Mouse (Mus musculus) right cerebral cortex, postnatal 36 days (tissue): ENCODE measurements at regions not wholly inside any gene's neighbourhood (a gene's known extent, or its start where the extent isn't known, plus 50 kb on each side); places are given as distances from the start of the nearest gene placed in this dataset.

Experiments
- DNase-seq, 2 experiments: peaks; one replicate each; pipeline ENCODE4 v3.0.0; 2022; ENCODE audit warnings: low spot score in 2 of 2, mixed read lengths in 1 of 2

DNA sequence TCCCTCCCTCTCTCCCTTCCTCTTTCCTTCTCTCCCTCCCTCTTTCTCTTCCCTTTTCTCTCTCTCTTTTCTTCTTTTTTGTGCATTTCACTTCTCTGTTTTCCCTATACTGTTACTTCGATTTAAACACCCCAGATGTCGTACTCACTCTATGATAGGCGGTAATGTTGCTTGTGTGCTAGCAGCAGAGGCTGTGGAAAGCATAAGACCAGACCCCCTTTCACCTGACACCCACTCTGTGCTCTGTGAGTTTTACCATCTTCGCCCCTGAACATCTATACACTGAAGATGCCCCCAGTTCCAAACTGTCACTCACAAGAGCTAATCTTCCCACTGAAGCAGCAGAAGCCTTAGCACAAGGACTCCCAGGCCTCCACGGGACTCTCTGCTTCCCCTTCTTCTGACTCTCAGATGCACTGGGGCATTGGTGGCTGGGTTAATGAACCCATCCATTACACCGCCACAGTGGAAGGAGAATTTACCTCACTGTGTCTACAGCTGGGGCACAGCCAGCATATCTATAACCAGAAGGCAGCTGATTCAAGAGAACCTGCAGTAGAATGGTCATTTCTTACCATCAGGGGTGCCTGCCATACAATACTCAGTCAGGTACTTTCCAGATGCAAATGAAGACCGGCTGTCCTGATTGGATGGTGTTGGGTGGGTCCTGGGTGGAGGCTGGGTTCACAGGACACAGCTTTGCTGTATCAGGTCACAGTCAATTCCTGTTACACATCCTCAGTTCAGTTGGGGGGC lies 194.0 kb upstream of the Runx1 start:
- DNase-seq = no peak

DNA sequence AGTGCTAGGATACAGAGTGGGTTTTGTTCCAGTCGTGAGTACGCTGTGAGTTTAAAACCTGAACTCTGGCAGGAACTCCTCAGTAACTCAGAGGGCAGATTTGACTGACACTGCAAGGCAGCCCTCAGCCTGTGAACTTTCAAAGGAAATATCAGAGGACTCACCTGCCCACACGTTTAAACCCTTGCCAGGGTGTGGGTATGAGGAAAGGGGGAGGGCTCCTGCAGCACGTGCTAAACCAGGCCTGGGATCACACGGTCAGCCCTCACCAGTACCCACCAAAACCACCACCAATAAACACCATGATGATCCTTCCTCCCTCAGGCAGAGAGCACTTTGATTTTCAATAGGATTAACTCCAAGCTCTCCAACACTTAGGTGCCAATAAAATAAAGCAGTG lies 192.8 kb upstream of the Runx1 start:
- no peak for DNase-seq

DNA sequence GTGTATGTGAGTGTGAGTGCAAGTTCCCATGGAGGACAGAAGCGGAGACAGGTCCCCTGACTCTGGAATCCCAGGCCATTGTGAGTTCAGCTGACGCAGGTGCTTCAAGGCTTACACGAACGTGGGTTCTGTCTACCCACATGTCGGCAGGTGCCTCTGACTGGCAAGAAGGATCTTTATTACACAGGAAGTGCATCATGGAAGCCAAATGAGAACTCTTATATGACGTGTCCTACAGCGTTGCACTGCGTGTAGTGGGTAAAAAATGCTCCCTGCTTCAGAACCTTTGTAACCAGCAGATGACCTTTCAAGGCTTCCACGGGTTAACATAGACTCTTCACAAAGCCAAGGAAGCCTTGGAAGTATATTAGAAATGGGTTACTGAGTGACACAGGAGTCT lies 191.1 kb upstream of the Runx1 start:
- no peak for DNase-seq

DNA sequence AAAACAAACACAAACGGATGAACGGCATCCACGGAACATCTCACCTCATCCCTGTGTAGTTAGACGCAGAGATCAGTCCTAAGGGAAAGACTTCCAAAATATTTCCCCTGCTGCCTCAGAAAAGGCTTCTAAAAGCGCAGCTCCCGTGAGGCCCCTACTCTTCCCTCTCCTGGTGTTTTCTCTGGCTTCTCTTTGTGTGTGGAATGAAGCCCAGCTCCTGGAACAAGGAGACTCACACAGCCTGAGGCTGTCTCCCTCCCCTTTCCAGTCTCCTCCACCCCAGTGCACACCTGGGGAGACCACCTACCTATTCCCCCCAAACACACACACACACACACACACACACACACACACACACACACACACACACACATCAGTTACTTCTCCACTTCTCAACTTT lies 189.7 kb upstream of the Runx1 start:
- no peak for DNase-seq

DNA sequence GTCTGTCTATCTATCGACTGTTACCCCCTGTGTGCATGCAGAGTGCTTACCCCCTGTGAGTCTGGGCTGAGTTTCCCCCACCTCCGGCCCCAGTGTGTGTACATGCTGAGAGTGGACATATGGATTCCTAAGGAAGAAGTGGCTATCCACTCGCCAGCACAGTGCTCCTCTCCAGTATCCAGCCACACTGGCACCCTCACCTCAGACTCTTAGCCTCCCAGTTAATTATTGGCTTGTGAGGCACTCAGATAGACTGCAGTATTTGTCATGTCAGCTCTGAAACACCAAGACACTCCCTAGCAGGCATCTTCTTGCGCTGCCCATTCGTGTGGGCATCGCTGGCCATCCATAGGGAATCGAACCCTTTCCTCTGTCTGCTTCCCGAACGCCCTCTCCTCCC lies 189.0 kb upstream of the Runx1 start:
- DNase-seq = no peak

DNA sequence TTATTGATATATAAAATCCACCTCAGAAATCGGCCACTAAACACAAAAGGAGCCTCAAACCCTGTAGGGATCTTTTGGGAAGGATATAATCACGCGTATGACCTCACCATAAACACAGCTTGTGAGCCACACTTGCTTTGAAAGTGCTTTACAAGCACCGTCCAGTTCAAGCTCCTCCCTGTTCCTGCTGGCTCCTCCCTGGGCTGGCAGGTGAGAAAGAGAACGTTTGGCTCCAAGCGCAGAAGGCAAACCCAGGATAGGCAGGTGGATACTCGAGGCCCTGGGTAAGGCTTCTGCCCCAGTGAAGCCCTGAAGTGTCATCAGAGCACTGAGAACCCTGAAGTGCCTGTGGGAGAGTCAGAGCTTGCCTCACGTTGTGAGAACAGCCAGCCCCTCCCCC lies 187.9 kb upstream of the Runx1 start:
- DNase-seq = no peak

DNA sequence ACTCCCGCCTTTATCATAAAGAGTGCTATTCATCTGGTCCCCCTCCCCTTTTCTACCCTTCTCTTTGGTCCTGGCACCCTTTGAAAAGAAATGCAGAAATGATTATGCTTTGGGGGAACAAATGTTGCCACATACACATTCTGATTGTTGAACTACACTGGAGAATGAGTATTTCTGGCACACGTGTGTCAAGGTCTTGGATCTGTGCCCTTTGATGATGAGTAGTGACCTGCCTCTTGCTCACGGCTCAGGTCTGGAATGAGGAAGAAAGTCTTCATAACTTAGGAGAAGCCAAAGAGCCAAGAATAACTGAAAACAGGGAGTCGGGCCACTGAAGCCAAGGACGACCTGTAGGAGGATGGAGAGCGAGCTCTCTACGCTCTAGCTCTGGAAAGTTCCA lies 187.3 kb upstream of the Runx1 start:
- DNase-seq = no peak

- DNase-seq = no peak
These were observed 185.5 kb upstream of the Runx1 start for GRCm38 (mm10) chr16:93011474-93011873.

GRCm38 (mm10) chr16:93006321-93006984 lies 180.5 kb upstream of the Runx1 start:
- no peak for DNase-seq

DNA sequence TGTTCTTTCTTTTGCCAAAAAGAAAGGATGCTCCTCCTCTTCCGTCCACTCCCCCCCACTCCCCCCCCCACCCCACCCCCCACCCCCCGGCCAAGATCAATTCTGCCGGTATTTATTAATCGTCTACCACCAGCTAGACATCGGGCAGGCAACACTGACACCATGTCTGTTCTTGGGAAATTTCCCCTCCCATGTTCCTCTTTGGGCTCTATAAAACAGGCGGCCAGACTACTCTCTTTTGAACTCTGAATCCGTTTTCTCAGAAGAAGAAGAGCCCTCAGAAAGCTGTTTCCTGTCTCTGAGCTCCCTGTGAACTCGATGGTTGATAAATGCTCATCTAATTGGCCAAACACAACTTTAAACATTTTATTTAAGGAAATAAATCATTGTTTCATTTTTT lies 179.5 kb upstream of the Runx1 start:
- no peak for DNase-seq

- DNase-seq = no peak
These were observed 177.9 kb upstream of the Runx1 start for GRCm38 (mm10) chr16:93003830-93004229.

- no peak for DNase-seq
These were observed 172.7 kb upstream of the Runx1 start for GRCm38 (mm10) chr16:92998689-92999088.

GRCm38 (mm10) chr16:92997636-92998035 lies 171.7 kb upstream of the Runx1 start:
- DNase-seq = peak; percentile 7 to 11

DNA sequence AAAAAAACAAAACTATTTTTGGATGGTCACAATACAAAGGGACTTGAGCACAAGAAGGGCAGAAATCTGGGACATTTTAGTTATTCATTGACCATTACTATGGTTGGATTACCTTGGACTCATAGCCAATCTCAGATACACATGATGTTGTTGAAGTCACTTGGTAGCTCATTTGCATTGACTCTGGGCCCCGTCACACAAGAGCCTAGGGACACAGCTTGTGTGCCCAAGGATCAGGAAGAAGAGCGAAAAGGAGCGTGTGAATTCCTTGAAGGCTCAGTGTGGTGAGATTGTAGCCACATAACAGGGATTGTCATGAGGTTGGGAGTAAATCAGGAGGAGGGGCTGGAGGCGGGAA lies 170.0 kb upstream of the Runx1 start:
- DNase-seq = no peak

GRCm38 (mm10) chr16:92995132-92995992 lies 169.4 kb upstream of the Runx1 start:
- no peak for DNase-seq

DNA sequence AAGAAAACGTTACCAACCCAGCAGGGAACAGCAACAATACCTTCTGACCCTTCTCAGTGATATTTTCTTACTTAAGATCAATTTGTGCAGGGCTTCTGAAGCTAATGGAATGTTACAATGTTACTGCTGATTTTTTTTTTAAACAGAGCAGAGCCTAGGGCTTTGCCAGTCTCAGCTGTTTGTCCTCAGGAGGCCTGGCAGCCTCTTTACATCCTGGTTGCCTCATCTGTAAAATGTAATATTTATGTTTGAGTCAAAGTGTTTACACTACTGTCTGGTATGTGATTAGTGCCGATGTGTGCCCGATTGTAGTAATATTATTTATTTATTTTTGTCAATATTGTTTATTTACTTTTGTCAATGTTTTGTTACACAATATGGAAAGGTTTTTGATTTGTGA lies 166.9 kb upstream of the Runx1 start:
- DNase-seq = no peak

DNA sequence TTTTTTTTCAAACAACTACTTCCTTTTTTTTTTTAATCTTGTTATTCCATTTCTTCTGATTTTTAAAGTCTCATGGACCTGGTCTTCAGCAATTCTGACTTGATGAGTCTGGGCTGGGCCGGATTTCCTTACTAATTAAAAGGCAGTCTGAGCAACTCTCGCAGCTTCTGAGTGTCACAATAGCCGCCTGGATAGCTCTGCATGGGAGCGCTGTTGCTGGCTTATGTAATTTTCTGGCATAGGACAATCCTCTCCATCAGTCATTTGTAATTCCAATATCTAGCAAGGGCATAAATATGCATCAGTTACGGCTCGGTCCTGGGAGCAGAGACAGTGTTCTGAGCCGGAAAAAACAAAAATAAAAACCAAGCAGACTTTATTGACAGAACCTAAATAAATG lies 165.5 kb upstream of the Runx1 start:
- DNase-seq = no peak

DNA sequence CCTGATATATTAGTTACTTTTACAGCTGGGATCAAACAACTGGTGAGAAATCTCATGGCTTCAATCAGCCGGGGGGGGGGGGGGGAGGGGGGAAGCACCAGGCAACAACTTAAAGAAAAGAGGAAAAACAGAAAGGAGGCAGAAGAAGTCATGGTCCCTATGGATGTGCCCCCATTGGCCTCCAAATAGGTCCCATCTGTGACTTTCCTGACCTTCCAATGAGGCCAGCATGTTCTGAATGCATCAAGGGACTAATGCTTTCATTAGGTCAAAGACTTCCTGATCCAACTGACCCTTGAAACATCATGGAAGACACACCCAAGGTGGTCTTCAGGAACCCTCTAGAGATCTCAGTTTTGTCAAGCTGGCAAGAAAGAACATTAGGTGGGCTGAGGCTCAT lies 162.5 kb upstream of the Runx1 start:
- no peak for DNase-seq

DNA sequence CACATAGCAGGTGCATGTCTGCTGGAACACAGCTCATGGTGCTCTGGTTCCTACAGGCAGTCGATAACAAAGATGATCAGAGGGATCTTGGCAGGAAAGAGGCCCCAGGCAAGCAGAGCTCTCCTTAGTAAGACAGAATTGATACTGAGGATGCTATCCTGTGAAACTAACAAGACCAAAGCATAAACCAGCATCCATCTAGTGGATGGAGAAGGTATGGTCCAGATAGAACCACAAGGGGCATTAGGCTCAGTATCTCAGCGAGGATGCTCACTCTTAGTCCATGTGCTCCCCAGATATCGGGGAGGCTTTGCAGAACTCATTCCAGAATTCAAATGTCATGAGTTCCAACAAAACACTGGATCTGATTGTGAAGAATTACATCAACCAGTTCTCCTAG lies 162.1 kb upstream of the Runx1 start:
- DNase-seq = no peak

GRCm38 (mm10) chr16:92985768-92986167 lies 159.8 kb upstream of the Runx1 start:
- DNase-seq = no peak

- DNase-seq = no peak
These were observed 157.0 kb upstream of the Runx1 start for GRCm38 (mm10) chr16:92982934-92983333.

- no peak for DNase-seq
These were observed 153.8 kb upstream of the Runx1 start for GRCm38 (mm10) chr16:92979620-92980330.
